Mouse (Mus musculus): Measurements from ENCODE around the gene Nudt16l1.

DNA sequence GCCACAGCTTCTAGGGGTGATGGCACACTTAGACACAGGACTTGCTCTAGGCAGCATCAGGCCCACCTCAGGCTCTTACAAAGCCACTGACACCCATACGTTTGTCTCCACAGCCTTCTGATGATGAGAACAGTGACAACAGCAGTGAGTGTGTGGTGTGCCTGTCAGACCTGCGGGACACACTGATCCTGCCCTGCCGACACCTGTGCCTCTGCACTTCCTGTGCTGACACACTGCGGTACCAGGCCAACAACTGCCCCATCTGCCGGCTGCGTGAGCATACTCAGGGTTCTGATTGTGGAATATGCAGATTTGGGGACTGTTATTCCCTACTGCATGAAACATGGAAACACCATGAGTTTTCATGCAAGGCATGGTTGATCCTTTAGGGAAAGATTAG is 16.1 kb upstream of the Nudt16l1 start:
- TF ChIP-seq POLR2A (IDR thresholded peaks at IDR 0.05; ENCODE audit: control insufficient read depth, low read depth, low read length), result no peak
- no peak for TF ChIP-seq CTCF (IDR thresholded peaks at IDR 0.05; ENCODE audit: control insufficient read depth, insufficient read depth, insufficient replicate concordance, low read depth, low read length)
